Mouse (Mus musculus) liver, postnatal 0 days (tissue): ENCODE measurements at regions not wholly inside any gene's neighbourhood (a gene's known extent, or its start where the extent isn't known, plus 50 kb on each side); places are given as distances from the start of the nearest gene placed in this dataset.

Experiments used
- ATAC-seq: fragments of 200-750 bp; cut with Nextera tagmentation; 2 replicates; pipeline ENCODE4 v1.8.0; 2017; ENCODE audit warnings: mild to moderate bottlenecking, moderate library complexity
- DNase-seq: peaks from one replicate; pipeline ENCODE4 v3.0.0-alpha.2; 2016
- H3K27ac ChIP-seq: fragments of 300-500 bp; sonication (generic); 2 replicates; pipeline ENCODE4 v1.5.1; 2014; ENCODE audit warnings: antibody characterized with exemption, moderate library complexity, mild to moderate bottlenecking, low read depth
- H3K27me3 ChIP-seq: fragments of 300-500 bp; sonication (generic); 2 replicates; pipeline ENCODE4 v1.6.1; 2014; ENCODE audit warnings: low read length, control low read depth, mixed read lengths; ENCODE audit not compliant: insufficient read depth
- H3K36me3 ChIP-seq: fragments of 300-500 bp; sonication (generic); replicated peaks from 2 replicates; pipeline ENCODE4 v1.6.1; 2014; ENCODE audit warnings: mild to moderate bottlenecking, control low read depth, low read length, moderate library complexity, mixed read lengths; ENCODE audit not compliant: insufficient read depth
- H3K4me1 ChIP-seq: fragments of 300-500 bp; sonication (generic); 2 replicates; pipeline ENCODE4 v1.6.1; 2014; ENCODE audit warnings: antibody characterized with exemption, mild to moderate bottlenecking, control low read depth; ENCODE audit not compliant: insufficient read depth
- H3K4me2 ChIP-seq: fragments of 300-500 bp; sonication (generic); 2 replicates; pipeline ENCODE4 v1.6.1; 2014; ENCODE audit warnings: low read depth, mild to moderate bottlenecking, low read length, moderate library complexity, mixed read lengths
- H3K4me3 ChIP-seq: fragments of 300-500 bp; sonication (generic); 2 replicates; pipeline ENCODE4 v1.5.1; 2014; ENCODE audit warnings: low read depth, low read length
- H3K9ac ChIP-seq: fragments of 300-500 bp; sonication (generic); replicated peaks from 2 replicates; pipeline ENCODE4 v1.6.1; 2014; ENCODE audit warnings: mild to moderate bottlenecking, moderate library complexity
- H3K9me3 ChIP-seq: fragments of 300-500 bp; sonication (generic); 2 replicates; pipeline ENCODE4 v1.6.1; 2016; ENCODE audit warnings: mild to moderate bottlenecking, control low read depth, low read length, mixed read lengths
- CTCF ChIP-seq: sonication (generic); IDR thresholded peaks from 2 replicates; pipeline ENCODE4 v1.5.1; 2016; ENCODE audit warnings: antibody characterized with exemption, low read depth
- EP300 ChIP-seq: IDR thresholded peaks from 2 replicates; pipeline ENCODE4 v1.6.1; 2016; ENCODE audit warnings: antibody characterized with exemption, low read depth, mild to moderate bottlenecking
- WGBS: fragments of 180-500 bp; shearing (Covaris S2); extraction: QIAGEN DNeasy Blood & Tissue Kit; methylation state at CpG from one replicate; pipeline ENCODE4 v1.1.7; 2014; ENCODE audit not compliant: insufficient replicate concordance; 5-methylcytosine and 5-hydroxymethylcytosine counted together

DNA sequence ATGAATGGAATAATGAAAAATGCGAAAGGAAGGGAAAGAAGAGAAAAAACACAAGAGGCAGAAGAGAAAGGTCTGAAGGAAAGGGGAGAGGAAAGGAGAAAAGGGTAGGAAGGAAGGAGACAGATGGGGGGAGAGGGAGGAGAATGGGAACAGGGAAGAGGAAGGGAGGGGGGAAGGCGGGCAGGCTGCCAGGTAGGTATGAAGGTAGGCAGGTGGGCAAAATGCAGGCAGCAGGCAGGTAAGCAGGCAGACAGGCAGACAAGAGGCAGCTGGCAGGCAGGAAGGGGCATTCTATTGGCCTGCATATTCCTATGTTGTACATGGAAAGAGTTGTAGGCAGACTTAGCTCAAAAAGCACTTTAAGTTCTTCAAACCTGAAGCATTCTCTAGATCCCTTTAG, 72.8 kb downstream of the E030025P04Rik start:
- H3K27ac ChIP-seq = no peak overlapping the region
- no peak overlapping the region for H3K9ac ChIP-seq
- H3K4me1 ChIP-seq = no peaks in the 10 kb centered on the region
- H3K4me3 ChIP-seq = no peak overlapping the region
- no peaks in the 10 kb centered on the region for H3K36me3 ChIP-seq
- 63% methylated on average over 2 of the region's 2 CpGs for WGBS
- H3K9me3 ChIP-seq = no peaks in the 10 kb centered on the region
- TF ChIP-seq EP300 = no peak
- no peak for TF ChIP-seq CTCF
- 0 out of 2 replicates have a peak, but pooled peaks cover 5% of the 10 kb centered on the region for H3K27me3 ChIP-seq
- H3K4me2 ChIP-seq = no peak overlapping the region
- DNase-seq (no peak), ATAC-seq (no peak)

DNA sequence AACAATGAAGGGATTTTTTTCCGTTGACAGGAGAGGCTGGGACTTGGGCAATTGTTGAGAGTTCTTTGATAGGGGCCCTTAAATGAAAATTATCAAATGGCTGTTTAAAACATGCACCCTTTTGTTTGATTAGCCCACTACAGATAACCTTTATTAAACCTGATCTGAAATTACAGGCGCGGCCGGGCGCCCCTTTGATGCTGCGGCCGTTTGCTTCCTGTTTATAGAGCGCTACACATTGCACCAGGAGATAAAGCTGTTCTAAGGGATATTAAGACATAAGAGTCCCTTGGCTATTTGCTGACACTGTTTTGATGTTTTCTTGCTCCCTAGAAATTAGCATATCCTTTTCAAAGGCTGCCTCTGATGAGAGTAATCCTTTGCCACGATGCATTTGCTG, 73.8 kb downstream of the E030025P04Rik start:
- H3K9me3 ChIP-seq = no peaks in the 10 kb centered on the region
- no peaks in the 10 kb centered on the region for H3K36me3 ChIP-seq
- H3K4me2 ChIP-seq = no peak overlapping the region
- H3K27me3 ChIP-seq = 0 out of 2 replicates have a peak, but pooled peaks cover 5% of the 10 kb centered on the region
- 31% methylated on average over 9 of the region's 9 CpGs for WGBS
- DNase-seq (no peak), ATAC-seq (no peak)
- H3K27ac ChIP-seq = no peak overlapping the region
- H3K4me3 ChIP-seq = no peak overlapping the region
- H3K4me1 ChIP-seq = no peaks in the 10 kb centered on the region
- TF ChIP-seq EP300 (no peak), CTCF (no peak)
- no peak overlapping the region for H3K9ac ChIP-seq

DNA sequence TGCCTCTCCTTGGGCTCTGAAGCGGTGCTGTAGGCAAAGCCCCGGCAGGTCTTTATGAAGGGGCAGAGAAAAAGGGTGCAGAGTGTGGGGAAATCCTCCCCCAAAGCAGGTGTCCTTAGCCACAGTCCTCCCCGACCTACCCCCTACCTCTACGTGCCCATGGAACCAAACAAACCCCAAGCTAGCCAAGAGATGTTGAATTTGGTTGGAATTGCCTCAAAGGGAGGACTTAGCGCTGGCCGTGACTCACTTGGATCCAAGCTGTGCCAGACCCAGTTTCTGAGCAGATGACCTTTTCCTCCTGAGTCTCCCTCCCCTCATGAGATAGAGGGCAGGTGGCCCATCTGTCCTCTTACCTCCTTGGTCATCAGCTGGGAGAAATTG, 74.9 kb downstream of the E030025P04Rik start:
- Histone ChIP-seq H3K9ac (no peak overlapping the region), H3K27me3 (0 out of 2 replicates have a peak, but pooled peaks cover 5% of the 10 kb centered on the region), H3K4me3 (no peak overlapping the region), H3K4me2 (no peak overlapping the region), H3K36me3 (no peaks in the 10 kb centered on the region), H3K4me1 (no peaks in the 10 kb centered on the region), H3K9me3 (no peaks in the 10 kb centered on the region), H3K27ac (no peak overlapping the region)
- DNase-seq = no peak
- 50% methylated on average over 6 of the region's 6 CpGs for WGBS
- TF ChIP-seq EP300 (no peak), CTCF (no peak)
- ATAC-seq = no peak

DNA sequence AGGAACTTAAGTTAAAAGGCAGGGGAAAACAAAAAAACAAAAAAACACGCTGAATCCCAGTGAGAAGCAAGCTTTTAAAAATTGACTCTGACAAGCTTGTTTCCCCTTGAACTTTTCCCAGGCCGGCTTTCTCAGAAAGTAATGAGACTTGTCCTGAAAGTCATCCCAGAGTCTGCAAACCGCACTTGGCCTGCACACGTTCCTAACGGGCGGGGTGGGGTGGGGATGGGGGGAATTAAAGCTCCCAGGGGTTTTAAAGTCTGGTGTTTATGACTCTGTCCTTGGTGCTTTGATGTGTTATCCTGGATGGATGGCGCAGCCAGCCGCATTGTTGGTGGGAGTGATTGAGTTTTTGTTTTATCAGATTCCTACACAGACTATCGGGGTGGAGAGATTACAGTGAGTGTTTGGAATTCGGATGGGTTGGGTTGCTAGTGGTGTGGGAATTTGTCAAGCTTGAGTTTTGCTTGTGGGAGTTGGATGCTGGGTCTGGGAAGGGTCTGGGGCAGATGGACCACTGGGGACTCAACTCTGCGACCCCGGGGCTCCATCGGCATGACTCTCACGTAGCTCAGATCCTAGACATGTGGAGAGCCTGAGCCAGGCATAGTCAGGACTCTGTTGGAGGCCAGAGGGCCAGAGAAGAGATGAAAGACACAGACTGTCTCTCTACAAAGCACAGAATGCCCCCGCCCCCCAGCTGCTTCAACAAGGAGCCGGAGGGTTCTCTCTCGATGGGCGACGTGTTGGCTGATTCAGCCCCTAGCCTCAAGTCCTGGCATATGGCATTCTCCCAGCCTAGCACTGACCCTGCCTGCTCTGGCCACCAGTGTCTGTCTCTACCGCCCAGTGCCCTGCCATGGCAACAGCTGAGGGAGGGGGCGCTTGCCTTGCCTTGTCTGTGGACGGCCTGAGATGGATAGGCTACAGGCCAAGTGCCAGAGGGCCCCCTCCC, 75.5 kb downstream of the E030025P04Rik start:
- Histone ChIP-seq H3K27me3 (0 out of 2 replicates have a peak, but pooled peaks cover 5% of the 10 kb centered on the region), H3K4me2 (no peak overlapping the region), H3K9ac (no peak overlapping the region), H3K36me3 (no peaks in the 10 kb centered on the region), H3K4me1 (no peaks in the 10 kb centered on the region), H3K9me3 (no peaks in the 10 kb centered on the region), H3K27ac (no peak overlapping the region), H3K4me3 (no peak overlapping the region)
- no peak for ATAC-seq
- no peak for DNase-seq
- TF ChIP-seq CTCF = no peak
- TF ChIP-seq EP300 = no peak
- WGBS = 35% methylated on average over 22 of the region's 22 CpGs

DNA sequence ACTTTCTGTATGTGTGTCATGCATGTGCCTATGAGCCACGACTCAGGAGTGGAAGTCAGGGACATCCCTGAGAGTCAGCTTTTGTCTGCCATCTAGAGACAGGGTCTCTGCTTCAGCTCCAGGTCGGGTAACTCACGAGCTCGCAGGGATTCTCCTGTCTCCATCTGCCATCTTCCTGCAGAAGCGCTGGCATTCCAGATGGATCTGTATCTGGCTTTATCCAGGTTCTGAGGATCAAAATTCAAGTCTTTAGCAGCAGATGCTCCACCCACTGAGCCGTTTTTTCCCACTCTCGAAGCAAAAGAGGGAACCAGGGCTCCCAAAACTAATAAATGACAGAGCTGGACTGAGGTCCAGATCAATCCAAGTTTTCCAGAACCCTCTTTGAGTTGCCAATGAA, 76.4 kb downstream of the E030025P04Rik start:
- TF ChIP-seq CTCF (no peak), EP300 (no peak)
- Histone ChIP-seq H3K4me2 (no peak overlapping the region), H3K9me3 (no peaks in the 10 kb centered on the region), H3K4me1 (no peaks in the 10 kb centered on the region), H3K27ac (no peak overlapping the region), H3K4me3 (no peak overlapping the region), H3K27me3 (0 out of 2 replicates have a peak, but pooled peaks cover 5% of the 10 kb centered on the region), H3K9ac (no peak overlapping the region), H3K36me3 (no peaks in the 10 kb centered on the region)
- DNase-seq (no peak), ATAC-seq (no peak)
- 60% methylated on average over 7 of the region's 7 CpGs for WGBS

DNA sequence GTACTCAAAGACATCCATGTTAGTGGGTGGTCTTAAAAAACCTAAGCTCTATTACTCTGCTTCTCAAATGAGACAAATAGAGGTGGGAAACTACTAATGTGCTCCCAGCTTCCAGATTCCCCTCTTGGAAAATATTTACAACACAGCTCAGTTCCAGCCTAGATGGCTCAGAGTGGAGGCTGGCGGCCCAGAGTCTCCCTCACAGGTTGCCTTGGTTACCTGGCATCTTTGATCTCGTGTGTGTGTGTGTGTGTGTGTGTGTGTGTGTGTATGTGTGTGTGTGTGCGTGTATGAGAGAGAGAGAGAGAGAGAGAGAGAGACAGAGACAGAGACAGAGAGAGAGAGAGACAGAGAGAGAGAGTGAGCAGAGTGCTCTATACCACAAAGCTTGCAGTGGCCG, 82.2 kb downstream of the E030025P04Rik start:
- Histone ChIP-seq H3K36me3 (no peaks in the 10 kb centered on the region), H3K27ac (no peak overlapping the region), H3K9me3 (no peaks in the 10 kb centered on the region), H3K27me3 (no peaks in the 10 kb centered on the region), H3K4me3 (no peak overlapping the region), H3K4me1 (no peaks in the 10 kb centered on the region), H3K4me2 (no peak overlapping the region), H3K9ac (no peak overlapping the region)
- DNase-seq (no peak), ATAC-seq (no peak)
- no peak for TF ChIP-seq CTCF
- TF ChIP-seq EP300 = no peak
- WGBS = 54% methylated on average over 4 of the region's 4 CpGs
